8 mouse cellular contexts compared by ENCODE assay signal in genomic region chr8:88698048-88698447, GRCm38 (mm10). TPM values are rescaled to one million over a fixed set of nuclear protein-coding genes. Genes with fewer than 3 reads are reported as not detected.
DNase-seq lines count a peak whose midpoint lies in the region; ATAC-seq and TF ChIP-seq lines count a peak whose summit lies in the region.

No protein-coding gene starts in this region.

- no peak for TF ChIP-seq EP300 in heart, postnatal 0 days (IDR thresholded peaks at IDR 0.05; ENCODE audit: low read depth)

- H3K27ac ChIP-seq in heart, postnatal 0 days (ENCODE audit: low read depth), result no peak overlapping the region
- no peak overlapping the region for H3K27ac ChIP-seq in hindbrain, embryonic 11.5 days (ENCODE audit: low read depth, low read length)
- H3K27ac ChIP-seq in midbrain, embryonic 13.5 days, result no peak overlapping the region

- no peaks in the 10 kb centered on the region for H3K27me3 ChIP-seq in heart, postnatal 0 days (ENCODE audit: control insufficient read depth, insufficient read depth, low read length)
- no peaks in the 10 kb centered on the region; the same call in 1 of the 2 replicates for H3K27me3 ChIP-seq in G1E (ENCODE audit: insufficient read depth, low read length)
- no peaks in the 10 kb centered on the region for H3K27me3 ChIP-seq in hindbrain, embryonic 11.5 days (ENCODE audit: control insufficient read depth, insufficient read depth, low read length)
- H3K27me3 ChIP-seq in midbrain, embryonic 13.5 days, result peaks cover 9% of the 10 kb centered on the region; the same call in 1 of the 2 replicates

- WGBS in heart, postnatal 0 days, result 54% methylated on average over 2 of the region's 2 CpGs
- WGBS in hindbrain, embryonic 11.5 days, result 47% methylated on average over 2 of the region's 2 CpGs
- 27% methylated on average over 2 of the region's 2 CpGs for WGBS in midbrain, embryonic 13.5 days

- H3K4me2 ChIP-seq in heart, postnatal 0 days (ENCODE audit: low read depth, low read length), result peak overlapping the region; percentile 79
- H3K4me2 ChIP-seq in hindbrain, embryonic 11.5 days (replicated peaks; ENCODE audit: low read depth, low read length), result peak overlapping the region; percentile 84
- peak overlapping the region; percentile 69 for H3K4me2 ChIP-seq in midbrain, embryonic 13.5 days (replicated peaks)

- peak overlapping the region; percentile 83 for H3K4me3 ChIP-seq in heart, postnatal 0 days (ENCODE audit: low read depth, low read length)
- H3K4me3 ChIP-seq in G1E (ENCODE audit: low read depth, low read length), result peak overlapping the region; percentile 93; the same call in 1 of the 2 replicates
- peak overlapping the region; percentile 64 for H3K4me3 ChIP-seq in hindbrain, embryonic 11.5 days (ENCODE audit: low read depth, low read length)
- peak overlapping the region; percentile 71 for H3K4me3 ChIP-seq in midbrain, embryonic 13.5 days (replicated peaks)

- no peak for TF ChIP-seq CTCF in heart, postnatal 0 days (IDR thresholded peaks at IDR 0.05; ENCODE audit: low read depth)
- no peak for TF ChIP-seq CTCF in G1E (IDR thresholded peaks at IDR 0.05; ENCODE audit: low read depth, low read length)

- H3K9me3 ChIP-seq in heart, postnatal 0 days (replicated peaks; ENCODE audit: control insufficient read depth, low read length), result no peaks in the 10 kb centered on the region
- H3K9me3 ChIP-seq in G1E (replicated peaks), result no peaks in the 10 kb centered on the region
- H3K9me3 ChIP-seq in hindbrain, embryonic 11.5 days (ENCODE audit: control insufficient read depth, low read length), result no peaks in the 10 kb centered on the region
- no peaks in the 10 kb centered on the region for H3K9me3 ChIP-seq in midbrain, embryonic 13.5 days

- peaks cover 6% of the 10 kb centered on the region; the same call in 1 of the 2 replicates for H3K4me1 ChIP-seq in heart, postnatal 0 days (ENCODE audit: control insufficient read depth, insufficient read depth)
- H3K4me1 ChIP-seq in G1E (ENCODE audit: insufficient read depth, low read depth, low read length), result peaks cover 32% of the 10 kb centered on the region
- H3K4me1 ChIP-seq in hindbrain, embryonic 11.5 days (replicated peaks; ENCODE audit: control insufficient read depth, insufficient read depth, low read length), result no peaks in the 10 kb centered on the region
- H3K4me1 ChIP-seq in midbrain, embryonic 13.5 days (replicated peaks), result peaks cover 20% of the 10 kb centered on the region

- no peaks in the 10 kb centered on the region for H3K36me3 ChIP-seq in heart, postnatal 0 days (replicated peaks; ENCODE audit: control insufficient read depth, insufficient read depth, low read length)
- H3K36me3 ChIP-seq in G1E (replicated peaks), result peaks cover 5% of the 10 kb centered on the region
- no peaks in the 10 kb centered on the region for H3K36me3 ChIP-seq in hindbrain, embryonic 11.5 days (ENCODE audit: control insufficient read depth, insufficient read depth, low read length)
- H3K36me3 ChIP-seq in midbrain, embryonic 13.5 days, result no peaks in the 10 kb centered on the region

- no peak for ATAC-seq in heart, postnatal 0 days (ENCODE audit: insufficient read depth, low read depth)
- no peak for ATAC-seq in G1E (ENCODE audit: extremely low read depth, insufficient number of reproducible peaks, low FRiP score, poor library complexity, severe bottlenecking)
- no peak for ATAC-seq in hindbrain, embryonic 11.5 days (ENCODE audit: low FRiP score)
- ATAC-seq in midbrain, embryonic 13.5 days, result no peak

- DNase-seq in heart, postnatal 0 days (ENCODE audit: low spot score), result no peak
- DNase-seq in heart, postnatal 10 days, result no peak
- DNase-seq in G1E (ENCODE audit: low spot score), result no peak
- no peak for DNase-seq in hindbrain, embryonic 11.5 days (ENCODE audit: low spot score)
- no peak for DNase-seq in adrenal gland, adult 18-20 months (ENCODE audit: low spot score in 2 of 2)
- DNase-seq in gastrocnemius, postnatal 4 days (ENCODE audit: low spot score in 2 of 2), result no peak
- DNase-seq in kidney, postnatal 4 days, result no peak

- peak overlapping the region; percentile 82; the same call in 1 of the 2 replicates for H3K9ac ChIP-seq in heart, postnatal 0 days (replicated peaks; ENCODE audit: low read depth, low read length)
- no peak overlapping the region for H3K9ac ChIP-seq in hindbrain, embryonic 11.5 days (ENCODE audit: low read depth, low read length)
- no peak overlapping the region for H3K9ac ChIP-seq in midbrain, embryonic 13.5 days (replicated peaks)

- intact Hi-C loops in heart, postnatal 10 days (cut with DNase I), result loop anchor here (5.0 kb wide), 2 partner anchors 51 to 336 kb away; partner anchors contain the start of genes Brd7 and Nod2

RNA-seq across cellular contexts. Expression of gene Cyld, which starts 1.2 kb away (rescaled TPM):
- total RNA-seq in heart, postnatal 0 days (2014; rRNA removed; ENCODE audit: low replicate concordance), result 11.1 and 13.4 TPM in 2 replicates
- 7.8 and 8.2 TPM in 2 replicates for polyA plus RNA-seq in heart, postnatal 0 days (2015; fragmentation: Nextera tagmentation; extraction: Ambion mirVana)
- 10 to 100 TPM; 19.8 to 22.0 TPM for total RNA-seq in heart, postnatal 10 days (2021)
- total RNA-seq in G1E (2014; fragmentation: Nextera tagmentation), result 43.4 and 57.7 TPM in 2 replicates
- 36.2 and 40.9 TPM in 2 replicates for total RNA-seq in G1E (2017)
- 0.73 and 1.0 TPM in 2 replicates for polyA plus RNA-seq in G1E (2012)
- 15.7 and 16.0 TPM in 2 replicates for polyA plus RNA-seq in hindbrain, embryonic 11.5 days (2014; fragmentation: Nextera tagmentation; extraction: Ambion mirVana)
- 18.8 and 18.9 TPM in 2 replicates for polyA plus RNA-seq in midbrain, embryonic 13.5 days (2015; fragmentation: Nextera tagmentation; extraction: Ambion mirVana)
- total RNA-seq in adrenal gland, adult 18-20 months (2021), result 10 to 100 TPM; 41.4 to 58.1 TPM
- 10 to 100 TPM; 15.1 to 20.4 TPM for total RNA-seq in gastrocnemius, postnatal 4 days (2021)

RNA-seq across cellular contexts. Expression of gene Nod2, which starts 50.9 kb away (rescaled TPM):
- 0.54 TPM in 1 of 2 replicates, not detected in the other for total RNA-seq in heart, postnatal 0 days (2014; rRNA removed; ENCODE audit: low replicate concordance)
- polyA plus RNA-seq in heart, postnatal 0 days (2015; fragmentation: Nextera tagmentation; extraction: Ambion mirVana), result 0.10 and 0.14 TPM in 2 replicates
- 1 to 10 TPM; 1.0 to 1.4 TPM for total RNA-seq in heart, postnatal 10 days (2021)
- total RNA-seq in G1E (2014; fragmentation: Nextera tagmentation) (0.24 and 1.1 TPM in 2 replicates), G1E (2017) (0.22 and 0.23 TPM in 2 replicates)
- 0.04 and 0.07 TPM in 2 replicates for polyA plus RNA-seq in G1E (2012)
- 0.13 and 0.14 TPM in 2 replicates for polyA plus RNA-seq in hindbrain, embryonic 11.5 days (2014; fragmentation: Nextera tagmentation; extraction: Ambion mirVana)
- polyA plus RNA-seq in midbrain, embryonic 13.5 days (2015; fragmentation: Nextera tagmentation; extraction: Ambion mirVana), result 0.06 and 0.08 TPM in 2 replicates
- 1 to 10 TPM in 1 of 2 experiments, under 1 TPM in 1; 0.60 to 1.6 TPM for total RNA-seq in adrenal gland, adult 18-20 months (2021)
- total RNA-seq in gastrocnemius, postnatal 4 days (2021), result 1 to 10 TPM; 1.3 TPM
